Mouse (Mus musculus) MEL (cell line): ENCODE data around the gene Thap11.

ENCODE experiments used
- CHD2 ChIP-seq: IDR thresholded peaks from 2 replicates; pipeline ENCODE4 v1.6.1; 2011; ENCODE audit warnings: low read length, improper control_type of control experiment
- CTCF ChIP-seq, 3 experiments: IDR thresholded peaks in 2 of 3; conservative IDR thresholded peaks in 1 of 3; 2 replicates each; pipeline ENCODE4 v1.5.1; 2011 to 2012; ENCODE audit warnings: low read length in 3 of 3, low read depth in 2 of 3, mild to moderate bottlenecking in 2 of 3, improper control_type of control experiment in 1 of 3, inconsistent platforms in 1 of 3, mixed read lengths in 1 of 3, moderate library complexity in 1 of 3; ENCODE audit not compliant: control insufficient read depth in 1 of 3, insufficient read depth in 1 of 3, poor library complexity in 1 of 3, severe bottlenecking in 1 of 3
- ZNF384 ChIP-seq: IDR thresholded peaks from 2 replicates; pipeline ENCODE4 v1.6.1; 2012; ENCODE audit warnings: low read depth, mild to moderate bottlenecking, inconsistent platforms, low read length, improper control_type of control experiment

DNA sequence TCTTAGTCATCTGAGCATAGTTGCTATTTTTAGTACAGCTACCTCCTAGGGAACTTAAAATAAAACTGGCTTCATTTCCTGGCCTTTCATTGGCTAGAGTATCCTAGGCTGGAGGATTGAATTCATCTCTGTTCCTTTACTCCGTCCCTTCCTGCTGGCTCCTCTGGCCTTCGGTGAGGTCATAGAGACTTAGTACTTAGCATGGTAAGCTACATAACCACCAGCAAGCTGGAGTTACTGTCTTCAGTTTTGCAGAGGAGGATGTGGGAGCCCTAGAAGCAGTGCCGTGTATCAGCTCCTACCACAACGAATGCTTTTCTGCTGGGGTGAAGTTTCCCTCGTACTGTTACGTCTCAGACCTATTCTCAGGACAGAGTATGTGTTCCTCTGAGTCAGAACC lies 19.4 kb downstream of the Thap11 start:
- TF ChIP-seq CTCF (IDR thresholded peaks at IDR 0.05 in 2 of 3, conservative IDR thresholded peaks at IDR 0.05 in 1 of 3; ENCODE audit: control insufficient read depth in 1 of 3, insufficient read depth in 1 of 3, low read depth in 2 of 3, low read length in 3 of 3, poor library complexity in 1 of 3, severe bottlenecking in 1 of 3) (no peak), CHD2 (no peak), ZNF384 (no peak)
